Mouse (Mus musculus) ZHBTc4 (cell line): ENCODE measurements around the gene Cenpu.

Experiments used
- DNase-seq: peaks from one replicate; pipeline ENCODE4 v3.0.0-alpha.2; 2011; ENCODE audit warnings: low read depth, low spot score

Gene Cenpu

GRCm38 (mm10) chr8:46598753-46599152 lies 46.9 kb downstream of the Cenpu start:
- no peak for DNase-seq

DNA sequence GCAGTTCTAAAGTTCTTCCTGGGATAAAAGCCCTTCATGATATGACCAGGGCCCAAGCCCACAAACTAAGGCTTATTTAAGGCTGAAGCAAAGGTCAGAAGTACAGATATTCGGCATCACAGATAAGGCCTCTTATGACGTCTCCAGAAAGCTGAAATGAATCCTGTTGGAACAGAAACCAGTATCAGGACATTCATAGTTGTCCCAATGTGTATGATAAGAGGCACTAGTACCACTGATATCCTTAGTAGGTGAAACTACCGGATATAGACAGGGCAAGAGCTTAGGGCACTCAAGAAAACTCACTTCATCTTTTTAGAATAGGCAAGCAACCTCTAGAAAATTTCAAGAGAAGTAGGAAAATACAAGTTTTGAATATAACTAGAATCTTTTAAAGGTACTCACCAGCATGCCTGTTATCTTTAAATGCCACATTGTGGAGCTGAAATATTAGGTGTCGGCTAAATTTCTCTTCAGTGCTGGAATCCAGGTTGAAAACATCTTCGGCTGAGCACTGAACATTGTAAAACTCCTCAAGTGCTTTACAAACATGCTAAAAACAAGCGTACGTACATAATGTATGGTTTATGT lies 47.6 kb downstream of the Cenpu start:
- DNase-seq: no peak

DNA sequence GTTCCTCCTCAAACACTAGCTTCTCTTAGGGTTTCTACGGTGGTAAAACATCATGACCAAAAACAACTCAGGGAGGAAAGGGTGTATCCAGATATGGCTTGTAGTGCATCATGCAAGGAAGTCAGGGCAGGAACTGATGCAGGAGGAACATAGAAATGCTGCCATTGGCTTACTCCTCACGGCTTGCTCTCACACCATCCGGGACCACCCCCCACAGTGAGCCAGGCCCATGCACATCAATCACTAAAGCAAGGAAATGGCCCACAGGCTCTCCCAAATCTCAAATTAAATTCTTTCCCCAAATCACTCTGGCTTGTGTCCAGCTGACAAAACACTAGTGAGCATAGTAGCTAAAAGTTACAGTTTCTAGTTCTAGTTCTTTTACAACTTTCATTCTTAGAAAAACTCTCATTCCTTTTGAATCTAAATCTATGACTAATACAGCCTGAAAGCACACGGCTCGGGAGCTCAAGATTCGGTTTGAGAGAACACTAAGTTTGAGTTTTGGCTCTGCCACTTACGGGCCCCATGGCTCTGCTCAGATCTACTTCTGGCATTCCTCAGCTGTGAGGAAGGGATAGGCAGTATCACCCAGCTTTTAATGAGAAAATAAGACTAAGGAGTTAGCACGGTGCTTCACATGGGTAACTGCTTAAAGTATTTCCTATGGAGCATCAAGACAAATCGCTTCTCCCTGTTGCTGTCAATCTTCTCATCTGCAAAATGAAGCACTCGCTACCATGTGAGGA lies 49.3 kb downstream of the Cenpu start:
- no peak for DNase-seq

- DNase-seq: no peak
These were observed 51.8 kb downstream of the Cenpu start for GRCm38 (mm10) chr8:46603587-46603986.

- no peak for DNase-seq
These were observed 55.1 kb downstream of the Cenpu start for GRCm38 (mm10) chr8:46606930-46607329.

DNA sequence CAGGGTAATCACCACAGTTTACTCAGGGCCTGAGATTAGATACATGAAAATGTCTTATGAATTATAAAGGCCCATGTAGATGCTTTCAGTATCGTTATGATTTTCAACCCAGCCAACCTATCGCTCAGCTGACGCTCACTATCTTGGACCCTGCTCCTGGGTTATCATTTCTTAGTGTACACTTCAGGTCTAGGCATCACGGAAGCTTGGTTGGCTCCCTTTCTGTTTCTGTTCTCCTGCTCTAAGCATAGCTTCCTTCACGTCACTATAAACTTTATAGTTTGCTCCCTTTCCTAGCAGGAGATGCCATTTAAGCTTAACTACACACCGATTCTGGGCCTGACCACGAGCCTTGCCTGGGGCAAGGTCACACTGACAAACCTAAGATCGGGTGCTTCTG lies 59.7 kb downstream of the Cenpu start:
- peak; percentile 70 for DNase-seq

DNA sequence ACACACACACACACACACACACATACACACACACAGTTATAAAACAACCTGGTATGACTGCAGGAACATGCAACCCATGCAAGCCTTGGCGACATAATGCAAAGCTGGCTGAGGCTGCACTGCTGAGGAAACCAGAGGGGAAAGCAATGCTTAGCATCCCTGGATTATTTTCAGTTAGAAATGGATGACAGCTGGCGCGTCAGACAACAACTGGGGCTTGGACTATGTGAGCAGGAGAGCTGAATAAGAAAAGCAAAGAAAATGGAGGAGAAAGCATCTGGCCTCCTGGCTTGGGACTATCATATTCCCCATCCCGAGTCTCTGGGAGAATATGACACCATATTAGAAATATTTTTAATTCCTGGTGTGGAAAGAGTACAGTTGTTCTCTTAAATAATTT lies 61.1 kb downstream of the Cenpu start:
- DNase-seq: no peak

GRCm38 (mm10) chr8:46613377-46613776 lies 61.5 kb downstream of the Cenpu start:
- no peak for DNase-seq

GRCm38 (mm10) chr8:46615936-46616335 lies 64.1 kb downstream of the Cenpu start:
- no peak for DNase-seq

DNA sequence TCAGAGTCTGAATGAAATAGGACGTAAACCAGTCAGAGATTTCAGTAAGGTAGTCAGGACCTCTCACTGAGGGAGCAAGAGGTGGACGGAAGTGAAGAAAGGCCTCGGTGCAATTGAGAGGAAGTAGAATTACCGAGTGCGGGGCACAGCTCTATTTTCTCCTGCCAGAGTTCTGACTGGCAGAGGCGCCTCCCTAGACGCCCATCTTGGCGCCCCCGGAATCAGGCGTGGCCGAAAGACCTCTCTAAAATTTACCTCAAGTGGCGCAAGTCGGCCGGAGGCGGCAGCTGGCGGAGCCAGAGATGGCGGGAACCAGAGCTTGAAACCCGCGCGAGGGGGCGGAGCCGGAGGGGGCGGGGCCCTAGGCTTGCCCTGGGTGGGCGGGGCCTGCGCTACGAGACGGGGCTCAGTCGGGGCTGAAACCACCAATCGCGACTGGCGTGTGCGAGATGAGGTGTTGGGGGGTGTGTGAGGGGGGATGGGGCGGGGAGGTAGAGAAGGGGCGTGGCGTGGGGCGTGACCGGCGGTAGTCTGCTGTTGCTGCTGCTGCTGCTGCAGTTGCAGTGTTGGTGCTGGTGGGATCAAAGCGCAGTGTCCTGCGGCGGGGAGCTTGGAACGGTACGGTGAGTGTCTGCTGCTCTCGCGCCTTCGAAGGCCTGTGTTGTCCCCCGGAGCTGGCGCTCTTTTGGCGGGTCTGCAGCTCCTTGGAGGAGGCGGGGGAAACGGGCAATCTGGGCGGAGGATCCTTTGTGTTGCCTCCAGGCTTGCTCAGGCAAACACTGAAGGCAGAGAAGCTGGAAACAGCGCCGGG lies 65.3 kb downstream of the Cenpu start, which contains the start of the genes Primpol and Casp3:
Gene Primpol, minus strand, starts transcription at position 334 of the 811 bp plus-strand sequence.
Gene Casp3, plus strand, starts transcription at position 413 of the 811 bp plus-strand sequence.
- DNase-seq: peak; percentile 98

- no peak for DNase-seq
These were observed 66.1 kb downstream of the Cenpu start for GRCm38 (mm10) chr8:46617690-46618620.

DNA sequence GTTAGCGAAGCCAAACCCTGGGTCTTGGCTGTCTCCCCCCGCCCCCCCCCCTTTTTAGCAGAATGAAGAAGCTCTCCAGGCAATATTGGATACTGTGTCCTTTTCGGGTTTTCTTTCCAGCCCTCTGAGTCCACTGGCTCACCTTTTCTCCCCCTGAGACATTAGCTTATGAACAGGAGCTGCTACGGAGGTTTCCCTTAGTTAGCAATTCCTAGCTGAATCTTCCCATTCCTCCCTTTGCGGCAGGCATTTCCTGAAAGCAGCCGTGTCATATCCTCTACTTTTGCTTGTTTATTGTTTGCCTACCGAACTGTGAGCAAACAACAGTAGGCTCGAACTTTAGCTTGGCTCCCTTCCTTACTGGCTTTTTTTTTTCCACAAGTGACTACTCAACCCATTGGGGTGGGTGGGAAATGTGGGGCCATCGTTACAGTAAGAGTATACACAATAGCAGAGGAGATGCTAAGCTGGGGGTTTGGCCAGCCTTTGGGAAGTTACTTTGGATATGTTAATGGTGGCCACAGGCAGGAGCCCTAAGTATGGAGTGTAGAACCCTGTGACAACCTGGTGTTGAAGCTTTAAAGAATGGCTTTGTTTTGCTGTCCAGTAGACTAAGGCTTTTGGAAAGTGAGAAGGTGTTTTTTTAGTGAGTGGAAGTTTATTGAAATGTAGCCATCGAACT lies 67.0 kb downstream of the Cenpu start:
- peak; percentile 52 for DNase-seq

GRCm38 (mm10) chr8:46622446-46623270 lies 70.8 kb downstream of the Cenpu start:
- no peak for DNase-seq

DNA sequence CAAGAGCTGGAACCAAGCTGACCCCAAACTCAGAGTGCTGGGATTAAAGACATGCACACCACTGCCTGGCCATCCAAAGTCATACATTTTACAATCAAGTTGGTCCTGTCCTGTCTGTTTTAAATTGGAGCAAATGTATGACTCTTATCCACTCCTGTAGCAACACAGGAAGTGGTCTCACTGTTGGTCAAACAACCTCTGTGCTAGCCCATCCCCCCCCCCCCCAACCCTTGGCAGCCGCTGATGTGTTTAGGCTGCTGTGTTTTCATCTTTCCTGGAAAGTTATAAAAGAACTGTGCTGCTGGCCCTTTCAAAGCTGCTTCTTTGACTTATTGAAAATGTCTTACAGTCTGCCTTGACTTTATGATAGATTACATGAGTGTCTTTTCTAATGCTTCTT lies 73.3 kb downstream of the Cenpu start:
- DNase-seq: no peak

- DNase-seq: no peak
These were observed 74.8 kb downstream of the Cenpu start for GRCm38 (mm10) chr8:46626642-46627041.

- DNase-seq: no peak
These were observed 76.1 kb downstream of the Cenpu start for GRCm38 (mm10) chr8:46627881-46628280.

- no peak for DNase-seq
These were observed 76.8 kb downstream of the Cenpu start for GRCm38 (mm10) chr8:46628645-46629044.
